Mouse (Mus musculus) forebrain, embryonic 12.5 days (tissue): ENCODE measurements around the gene Scarf2. TPM values are rescaled to one million over a fixed set of nuclear protein-coding genes. Genes with fewer than 3 reads are reported as not detected.
A peak's percentile ranks its signal among the peaks of the same experiment; 100 is the strongest.

Experiments used
- ATAC-seq: fragments of 200-750 bp; cut with Nextera tagmentation; 2 replicates; pipeline ENCODE4 v1.8.0; 2017; ENCODE audit warnings: moderate TSS enrichment; ENCODE audit not compliant: low FRiP score
- H3K27ac ChIP-seq: fragments of 300-500 bp; sonication (generic); 2 replicates; pipeline ENCODE4 v1.5.1; 2016; ENCODE audit warnings: mild to moderate bottlenecking
- H3K27me3 ChIP-seq: fragments of 300-500 bp; sonication (generic); 2 replicates; pipeline ENCODE4 v1.6.1; 2016; ENCODE audit warnings: mild to moderate bottlenecking
- H3K36me3 ChIP-seq: fragments of 300-500 bp; sonication (generic); replicated peaks from 2 replicates; pipeline ENCODE4 v1.6.1; 2016; ENCODE audit warnings: mild to moderate bottlenecking
- H3K4me1 ChIP-seq: fragments of 300-500 bp; sonication (generic); 2 replicates; pipeline ENCODE4 v1.6.1; 2016
- H3K4me2 ChIP-seq: fragments of 300-500 bp; sonication (generic); 2 replicates; pipeline ENCODE4 v1.6.1; 2016; ENCODE audit warnings: mild to moderate bottlenecking, moderate library complexity
- H3K4me3 ChIP-seq: fragments of 300-500 bp; sonication (generic); replicated peaks from 2 replicates; pipeline ENCODE4 v1.5.1; 2016; ENCODE audit warnings: mild to moderate bottlenecking
- H3K9ac ChIP-seq: fragments of 300-500 bp; sonication (generic); 2 replicates; pipeline ENCODE4 v1.6.1; 2016; ENCODE audit warnings: mild to moderate bottlenecking
- H3K9me3 ChIP-seq: fragments of 300-500 bp; sonication (generic); 2 replicates; pipeline ENCODE4 v1.6.1; 2016
- WGBS: fragments of 180-500 bp; shearing (Covaris S2); methylation state at CpG from one replicate; pipeline ENCODE4 v1.1.7; 2016; 5-methylcytosine and 5-hydroxymethylcytosine counted together
- polyA plus RNA-seq: library from polyadenylated mRNA; unstranded; fragments of >200 nt; fragmentation: Nextera tagmentation; extraction: Ambion mirVana; gene quantifications from 2 replicates; pipeline ENCODE4 v1.2.1, GENCODE M21; 2016

Gene Scarf2
- polyA plus RNA-seq, 1 experiment from 2014 or later: 7.3 TPM

DNA sequence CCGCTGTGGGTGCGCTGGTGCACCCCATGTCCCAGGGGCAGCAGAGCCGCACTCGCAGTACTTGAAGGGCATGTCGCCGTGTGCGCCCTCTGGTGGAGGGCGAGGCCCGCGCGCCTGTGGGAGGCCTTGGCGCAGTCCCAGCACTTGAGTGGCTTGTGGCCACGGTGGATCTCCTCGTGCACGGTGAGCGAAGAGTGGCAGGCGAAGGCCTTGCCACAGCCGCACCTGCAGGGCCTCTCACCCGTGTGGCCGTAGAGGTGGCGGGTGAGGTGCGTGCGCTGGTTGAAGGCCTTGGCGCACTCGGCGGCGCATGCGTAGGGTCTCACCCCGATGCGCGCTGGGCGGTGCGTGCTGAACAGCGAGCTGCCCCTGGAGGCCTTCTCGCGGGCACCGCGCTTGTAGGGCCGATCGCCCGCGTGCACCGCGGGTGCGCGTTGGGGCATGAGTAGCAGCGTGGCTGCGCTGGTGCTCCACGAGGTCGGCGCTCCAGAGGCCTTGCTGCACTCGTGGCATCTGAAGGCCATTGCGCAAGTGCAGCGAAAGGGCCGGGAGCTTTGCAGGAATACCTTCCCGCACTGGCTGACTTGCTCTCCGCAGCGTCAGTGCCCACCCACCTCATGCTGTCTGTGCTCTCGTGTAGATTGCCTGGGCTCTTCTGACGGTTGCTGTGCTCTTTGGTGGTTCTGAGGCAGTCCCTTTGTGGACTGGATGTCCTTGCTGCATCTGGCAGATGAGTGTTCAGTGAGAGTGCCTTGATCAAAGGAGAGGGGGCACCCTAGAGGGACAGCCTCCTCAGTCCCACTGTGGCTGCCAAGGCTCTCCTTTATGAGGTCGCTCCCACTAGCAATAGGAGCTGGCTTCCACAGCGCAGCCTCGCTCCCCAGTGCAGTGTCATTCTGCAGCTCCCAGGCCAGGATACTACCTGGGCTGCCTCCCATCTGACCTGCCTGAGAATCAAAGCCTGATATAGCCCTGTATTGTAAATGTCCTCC is 18.6 kb downstream of the Scarf2 start:
- peak; percentile 85 for ATAC-seq
- Histone ChIP-seq H3K4me1 (peaks cover 13% of the 10 kb centered on the region), H3K27ac (peak overlapping the region; percentile 56; the same call in 1 of the 2 replicates), H3K4me2 (peak overlapping the region; percentile 90), H3K9ac (peak overlapping the region; percentile 69), H3K36me3 (no peaks in the 10 kb centered on the region), H3K4me3 (peak overlapping the region; percentile 51), H3K9me3 (no peaks in the 10 kb centered on the region), H3K27me3 (peaks cover 62% of the 10 kb centered on the region)
- WGBS: 1% methylated on average over 63 of the region's 63 CpGs

DNA sequence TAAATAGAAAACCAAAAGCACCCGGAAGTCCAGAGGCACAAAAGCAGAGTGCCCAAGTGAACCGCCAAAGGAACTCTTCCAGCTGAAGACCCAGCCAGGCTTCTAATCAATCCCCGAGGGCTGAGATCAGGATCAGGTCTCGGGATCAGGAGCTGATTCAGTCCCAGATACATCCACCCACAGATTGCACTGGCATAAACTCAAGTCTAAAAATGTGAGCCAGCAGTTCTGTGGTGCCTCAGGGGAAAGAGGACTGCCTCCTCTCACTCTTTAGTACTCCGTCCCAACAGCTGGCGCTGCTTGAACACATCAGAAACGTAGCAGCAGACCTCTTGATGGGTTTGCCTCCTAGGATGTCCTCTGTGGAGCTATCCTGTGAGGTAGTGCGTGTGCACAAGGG is 19.4 kb downstream of the Scarf2 start:
- H3K4me2 ChIP-seq: no peak overlapping the region
- no peak overlapping the region for H3K9ac ChIP-seq
- no peak for ATAC-seq
- peaks cover 13% of the 10 kb centered on the region for H3K4me1 ChIP-seq
- peaks cover 61% of the 10 kb centered on the region for H3K27me3 ChIP-seq
- H3K4me3 ChIP-seq: no peak overlapping the region
- H3K36me3 ChIP-seq: no peaks in the 10 kb centered on the region
- 84% methylated on average over 8 of the region's 8 CpGs for WGBS
- H3K9me3 ChIP-seq: no peaks in the 10 kb centered on the region
- no peak overlapping the region for H3K27ac ChIP-seq

DNA sequence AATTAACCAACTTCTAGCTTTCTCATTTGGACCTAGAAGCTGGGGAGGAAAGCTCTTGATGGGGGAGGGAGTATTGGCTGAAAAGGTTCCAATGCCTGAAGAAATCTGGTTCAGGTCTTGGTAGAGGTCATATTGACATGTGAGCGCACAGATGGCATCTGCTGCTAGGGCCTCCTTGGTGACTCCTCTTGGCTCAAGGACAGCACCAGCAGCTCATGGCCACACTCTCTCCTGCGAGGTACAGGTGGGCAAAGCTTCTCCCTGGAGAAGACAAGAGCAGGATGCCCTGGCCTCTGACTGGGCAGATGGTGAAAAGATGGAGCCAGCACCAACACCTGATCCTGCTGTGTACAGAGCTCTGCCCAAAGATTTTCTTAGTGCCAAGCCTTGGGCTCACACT is 29.4 kb downstream of the Scarf2 start:
- 82% methylated on average over 2 of the region's 2 CpGs for WGBS

DNA sequence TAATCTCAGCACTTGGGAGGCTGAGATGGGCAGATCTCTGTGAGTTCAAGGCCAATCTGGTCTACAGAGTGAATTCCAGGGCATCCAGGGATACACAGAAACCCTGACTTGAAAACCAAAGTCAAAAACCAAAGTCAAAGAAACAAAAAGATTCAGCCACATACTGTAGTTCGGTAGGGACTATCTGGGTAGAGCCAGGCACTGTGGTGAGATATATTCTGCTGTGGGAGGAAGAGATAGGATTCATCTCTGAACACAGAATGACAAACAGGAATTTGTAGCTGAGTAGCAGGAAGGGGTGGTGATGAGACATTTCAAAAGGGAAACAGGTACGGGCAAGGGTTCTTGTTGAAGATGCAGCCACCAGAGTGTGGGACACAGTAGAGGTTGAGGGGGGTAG is 31.1 kb downstream of the Scarf2 start:
- no peak for ATAC-seq
- H3K27me3 ChIP-seq: peaks cover 55% of the 10 kb centered on the region
- no peak overlapping the region for H3K4me3 ChIP-seq
- no peaks in the 10 kb centered on the region for H3K36me3 ChIP-seq
- H3K9ac ChIP-seq: no peak overlapping the region
- peaks cover 5% of the 10 kb centered on the region for H3K4me1 ChIP-seq
- 83% methylated on average over 2 of the region's 2 CpGs for WGBS
- no peak overlapping the region for H3K27ac ChIP-seq
- no peaks in the 10 kb centered on the region for H3K9me3 ChIP-seq
- no peak overlapping the region for H3K4me2 ChIP-seq

More for the DNA sequence above, 29.4 kb downstream of the Scarf2 start:
- H3K4me1 ChIP-seq: no peaks in the 10 kb centered on the region
- no peak overlapping the region for H3K9ac ChIP-seq
- peaks cover 49% of the 10 kb centered on the region for H3K27me3 ChIP-seq
- H3K4me3 ChIP-seq: no peak overlapping the region
- no peak overlapping the region for H3K27ac ChIP-seq
- H3K9me3 ChIP-seq: no peaks in the 10 kb centered on the region
- no peak overlapping the region for H3K4me2 ChIP-seq
- ATAC-seq: no peak
- no peaks in the 10 kb centered on the region for H3K36me3 ChIP-seq

DNA sequence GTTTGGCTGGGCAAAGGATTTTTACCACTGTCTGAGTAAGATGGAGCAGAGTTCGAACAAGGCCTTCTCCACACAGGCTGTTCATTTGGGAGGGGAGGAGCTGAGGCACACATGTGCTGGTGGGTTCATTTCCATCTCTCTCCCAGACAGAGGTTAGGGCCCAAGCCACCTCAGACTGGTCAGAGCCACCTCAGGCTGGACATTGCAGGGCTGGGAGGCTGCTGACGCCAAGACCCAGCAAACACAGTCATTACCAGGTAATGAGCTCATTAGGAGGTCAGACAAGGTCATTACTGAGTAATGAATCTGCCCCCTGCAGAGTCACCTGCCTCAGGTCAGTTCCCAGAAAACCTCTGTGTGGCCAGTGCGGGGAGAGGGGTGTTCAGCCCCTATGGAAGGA is 31.8 kb downstream of the Scarf2 start:
- no peak overlapping the region for H3K27ac ChIP-seq
- no peak overlapping the region for H3K4me3 ChIP-seq
- H3K9me3 ChIP-seq: no peaks in the 10 kb centered on the region
- 62% methylated on average over 3 of the region's 3 CpGs for WGBS
- H3K9ac ChIP-seq: no peak overlapping the region
- H3K4me1 ChIP-seq: peaks cover 11% of the 10 kb centered on the region
- no peak overlapping the region for H3K4me2 ChIP-seq
- H3K27me3 ChIP-seq: peaks cover 61% of the 10 kb centered on the region
- H3K36me3 ChIP-seq: no peaks in the 10 kb centered on the region
- ATAC-seq: no peak

DNA sequence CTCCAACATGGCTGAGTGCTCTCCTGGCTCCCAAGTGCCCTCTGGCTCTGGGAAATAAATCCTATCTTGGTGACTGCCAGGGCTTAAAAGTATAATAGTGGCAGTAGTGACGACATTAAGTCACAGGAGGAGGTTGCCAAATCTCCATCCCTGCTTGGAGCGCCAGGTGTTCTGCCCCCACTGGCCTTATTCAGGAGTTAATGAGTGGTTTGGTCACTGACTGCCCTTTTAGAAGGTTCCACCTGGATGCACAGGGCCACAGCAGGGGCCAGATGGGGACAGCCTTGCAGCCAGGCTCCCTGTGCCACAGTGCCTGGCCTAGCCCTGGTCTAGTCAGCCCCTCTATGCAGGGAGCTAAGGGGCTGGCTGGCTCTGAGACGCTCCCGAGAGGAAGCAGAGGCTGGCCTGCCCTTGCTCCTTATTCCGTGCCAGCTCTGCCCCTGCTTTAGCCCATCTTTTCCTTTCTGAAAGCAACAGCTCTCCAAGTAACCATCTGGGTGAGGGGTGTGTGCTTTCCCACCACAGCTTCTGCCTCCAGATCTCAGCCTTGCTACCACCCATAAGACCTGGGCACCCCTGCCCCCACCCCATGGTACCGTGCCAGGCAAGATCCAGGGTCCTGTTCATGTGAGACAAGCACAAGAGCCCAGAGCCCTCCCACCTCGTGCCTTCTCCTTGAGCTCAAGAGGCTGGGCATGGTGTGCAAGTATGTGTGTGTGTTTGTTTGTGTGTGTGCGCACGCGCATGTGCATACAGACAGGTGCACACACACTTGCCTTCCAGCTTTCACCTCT is 33.5 kb downstream of the Scarf2 start:
- H3K36me3 ChIP-seq: no peaks in the 10 kb centered on the region
- peaks cover 17% of the 10 kb centered on the region for H3K4me1 ChIP-seq
- no peak overlapping the region for H3K27ac ChIP-seq
- H3K9ac ChIP-seq: no peak overlapping the region
- no peaks in the 10 kb centered on the region for H3K9me3 ChIP-seq
- no peak for ATAC-seq
- H3K4me2 ChIP-seq: no peak overlapping the region
- WGBS: 52% methylated on average over 10 of the region's 10 CpGs
- peaks cover 78% of the 10 kb centered on the region for H3K27me3 ChIP-seq
- no peak overlapping the region for H3K4me3 ChIP-seq

DNA sequence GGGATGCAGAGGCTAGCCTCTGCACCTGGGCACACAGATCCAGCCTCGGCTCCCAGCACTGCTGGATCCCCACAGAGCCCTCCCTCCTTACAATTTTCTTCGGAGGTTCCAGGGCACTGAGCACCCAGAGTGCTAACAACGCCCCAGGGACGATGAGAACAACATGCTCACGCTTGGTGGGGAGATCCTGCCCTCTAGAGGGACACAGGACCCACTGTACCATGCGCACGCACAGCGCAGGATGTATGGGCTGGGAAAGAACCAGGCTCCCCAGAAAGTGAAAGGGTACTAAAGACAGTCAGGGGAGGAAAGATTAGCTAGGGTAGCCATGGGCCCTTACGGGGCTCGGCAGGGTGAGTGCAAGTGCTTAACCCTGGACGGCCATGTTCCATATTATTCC is 34.7 kb downstream of the Scarf2 start:
- no peak for ATAC-seq
- Histone ChIP-seq H3K36me3 (no peaks in the 10 kb centered on the region), H3K4me3 (no peak overlapping the region), H3K9ac (no peak overlapping the region), H3K27ac (no peak overlapping the region), H3K27me3 (peaks cover 90% of the 10 kb centered on the region), H3K4me2 (no peak overlapping the region), H3K4me1 (peaks cover 17% of the 10 kb centered on the region), H3K9me3 (no peaks in the 10 kb centered on the region)
- WGBS: 5% methylated on average over 11 of the region's 11 CpGs

DNA sequence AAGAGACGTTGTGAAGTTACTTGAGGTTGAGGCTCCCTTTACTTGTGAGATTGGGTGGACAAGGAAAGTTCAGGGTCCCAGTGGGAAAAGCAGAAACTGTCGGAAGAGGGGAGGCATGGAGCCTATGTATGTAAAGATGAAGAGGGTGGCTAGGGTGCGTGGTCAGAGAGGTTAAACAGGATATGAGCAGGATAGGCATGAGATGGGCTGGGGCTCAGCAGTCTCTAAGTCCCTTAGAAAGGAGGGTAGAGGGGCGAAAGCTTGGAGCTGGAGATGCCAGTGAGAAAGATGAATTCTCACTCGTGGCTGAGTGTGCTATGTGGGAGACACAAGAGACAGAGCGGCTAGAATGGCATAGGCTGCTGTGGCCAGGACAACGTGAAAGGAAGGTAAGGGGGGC is 35.7 kb downstream of the Scarf2 start, which contains the start of gene B830017H08Rik:
Gene B830017H08Rik, plus strand, starts transcription at position 301 of the 400 bp plus-strand sequence.
- no peak for ATAC-seq
- Histone ChIP-seq H3K4me3 (peak within 1 kb of the TSS; percentile 61), H3K27me3 (peaks cover 94% of the 10 kb centered on the region), H3K9me3 (no peaks in the 10 kb centered on the region), H3K9ac (peak within 1 kb of the TSS; percentile 56), H3K4me1 (peaks cover 17% of the 10 kb centered on the region), H3K36me3 (no peaks in the 10 kb centered on the region), H3K4me2 (peak within 1 kb of the TSS; percentile 96), H3K27ac (peak within 1 kb of the TSS; percentile 65; the same call in 1 of the 2 replicates)
- 17% methylated on average over 7 of the region's 7 CpGs for WGBS

DNA sequence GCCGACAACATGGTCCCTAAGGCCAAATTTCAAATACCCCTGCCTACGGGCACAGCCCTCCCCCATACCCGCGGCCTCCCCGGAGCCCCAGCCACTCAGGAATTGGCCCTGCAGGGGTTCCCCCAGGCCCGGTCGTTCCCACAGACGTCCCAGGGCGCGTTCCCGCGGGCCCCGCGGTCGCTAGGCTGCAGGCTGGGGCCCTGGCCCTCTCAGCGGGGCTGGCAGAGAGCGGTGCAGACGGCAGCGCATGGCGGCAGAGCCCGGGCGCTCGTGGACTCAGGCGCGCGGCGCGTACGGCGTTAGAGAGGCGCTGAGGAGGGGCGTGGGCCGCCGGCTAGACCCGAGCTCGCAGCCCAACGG is 36.2 kb downstream of the Scarf2 start:
- peak; percentile 66 for ATAC-seq
- Histone ChIP-seq H3K27ac (peak overlapping the region; percentile 65; the same call in 1 of the 2 replicates), H3K4me1 (peaks cover 17% of the 10 kb centered on the region), H3K9ac (peak overlapping the region; percentile 56), H3K36me3 (no peaks in the 10 kb centered on the region), H3K4me2 (peak overlapping the region; percentile 96), H3K4me3 (peak overlapping the region; percentile 61), H3K27me3 (peaks cover 94% of the 10 kb centered on the region), H3K9me3 (no peaks in the 10 kb centered on the region)
- 1% methylated on average over 37 of the region's 37 CpGs for WGBS

DNA sequence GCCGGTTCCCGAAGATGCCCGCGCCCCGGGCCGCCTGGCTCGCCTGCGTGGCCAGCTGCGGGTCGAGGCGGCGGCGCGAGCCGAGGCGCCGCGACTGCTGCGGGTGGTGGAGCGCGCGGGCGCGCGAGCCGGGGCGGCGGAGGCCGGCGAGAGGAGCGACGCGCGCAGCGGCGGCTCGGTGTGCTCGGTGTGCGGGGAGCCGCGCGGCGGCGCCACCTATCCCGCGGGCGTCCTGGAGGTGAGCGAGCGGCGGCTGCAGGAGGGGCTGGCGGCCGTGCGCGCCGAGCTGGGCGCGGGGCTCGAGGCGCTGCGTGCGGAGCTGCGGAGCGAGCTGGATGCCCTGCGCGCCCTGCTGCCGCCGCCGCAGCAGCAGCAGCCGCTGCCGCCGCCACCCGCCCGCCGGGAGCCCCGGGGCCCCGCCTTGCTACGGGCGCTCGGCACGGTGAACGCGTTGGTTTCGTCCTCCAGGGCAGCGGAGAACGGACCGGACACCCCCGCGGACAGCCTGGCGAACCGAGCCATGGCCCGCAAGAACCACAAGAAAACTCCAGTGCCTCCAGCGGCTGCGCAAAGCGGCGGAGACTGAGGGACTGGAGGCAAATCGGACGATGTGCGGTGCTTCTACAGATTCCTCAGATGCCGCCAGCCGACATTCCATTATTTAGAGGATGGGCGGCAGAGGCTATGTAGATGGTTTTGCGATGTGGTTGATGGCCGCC is 36.8 kb downstream of the Scarf2 start:
- peak overlapping the region; percentile 56 for H3K9ac ChIP-seq
- H3K27ac ChIP-seq: peak overlapping the region; percentile 65; the same call in 1 of the 2 replicates
- H3K4me1 ChIP-seq: peaks cover 17% of the 10 kb centered on the region
- peak; percentile 78 for ATAC-seq
- peaks cover 91% of the 10 kb centered on the region for H3K27me3 ChIP-seq
- peak overlapping the region; percentile 96 for H3K4me2 ChIP-seq
- peak overlapping the region; percentile 61 for H3K4me3 ChIP-seq
- under 1% methylated on average over 65 of the region's 103 CpGs for WGBS
- no peaks in the 10 kb centered on the region for H3K9me3 ChIP-seq
- H3K36me3 ChIP-seq: no peaks in the 10 kb centered on the region

DNA sequence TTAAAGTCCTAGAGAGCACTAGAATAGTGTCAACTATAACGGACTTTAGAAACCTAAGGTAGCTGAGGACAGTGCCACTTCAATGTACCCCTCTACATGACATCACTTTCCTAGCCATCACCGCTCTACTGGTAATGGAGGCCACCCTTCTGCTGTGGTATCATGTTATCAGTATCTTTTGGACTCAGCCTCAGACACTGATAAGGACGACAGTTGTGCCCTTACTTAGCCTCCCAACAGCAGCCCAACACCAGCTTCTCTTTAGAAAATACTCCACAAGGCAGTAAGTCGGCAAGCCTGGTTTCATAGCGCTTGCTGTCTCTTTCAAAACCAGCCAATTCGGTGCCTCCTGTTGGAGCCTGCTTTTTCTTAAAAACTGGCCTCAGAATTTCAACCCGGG is 37.5 kb downstream of the Scarf2 start:
- 48% methylated on average over 7 of the region's 7 CpGs for WGBS
- Histone ChIP-seq H3K4me1 (peaks cover 17% of the 10 kb centered on the region), H3K36me3 (no peaks in the 10 kb centered on the region), H3K4me3 (peak overlapping the region; percentile 61), H3K27me3 (peaks cover 85% of the 10 kb centered on the region), H3K9ac (no peak overlapping the region), H3K27ac (no peak overlapping the region), H3K4me2 (peak overlapping the region; percentile 96), H3K9me3 (no peaks in the 10 kb centered on the region)
- no peak for ATAC-seq

DNA sequence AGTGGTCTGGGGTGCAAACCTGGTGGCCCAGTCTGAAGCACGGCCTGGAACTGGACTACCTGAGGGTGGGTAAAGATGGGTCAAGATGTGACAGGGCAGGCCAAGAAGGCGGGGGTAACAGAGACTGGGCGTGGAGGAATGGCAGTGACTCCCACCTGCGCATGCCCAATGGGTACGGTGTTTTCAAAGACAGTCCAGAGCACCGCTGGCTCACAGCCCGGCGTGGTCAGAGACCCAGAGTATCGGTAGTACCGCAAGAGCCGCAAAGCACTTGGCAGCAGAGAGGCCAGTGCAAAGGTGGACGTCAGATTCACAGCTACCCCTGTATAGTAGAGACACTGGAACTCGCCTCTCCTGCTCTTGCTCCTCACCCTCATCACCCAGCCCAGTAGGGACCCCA is 38.4 kb downstream of the Scarf2 start:
- peaks cover 76% of the 10 kb centered on the region for H3K27me3 ChIP-seq
- H3K36me3 ChIP-seq: peaks cover 7% of the 10 kb centered on the region; the same call in 1 of the 2 replicates
- no peaks in the 10 kb centered on the region for H3K9me3 ChIP-seq
- no peak overlapping the region for H3K9ac ChIP-seq
- ATAC-seq: no peak
- no peak overlapping the region for H3K27ac ChIP-seq
- H3K4me2 ChIP-seq: no peak overlapping the region
- 51% methylated on average over 13 of the region's 13 CpGs for WGBS
- peaks cover 17% of the 10 kb centered on the region for H3K4me1 ChIP-seq
- no peak overlapping the region for H3K4me3 ChIP-seq
